In the genomic region with DNA sequence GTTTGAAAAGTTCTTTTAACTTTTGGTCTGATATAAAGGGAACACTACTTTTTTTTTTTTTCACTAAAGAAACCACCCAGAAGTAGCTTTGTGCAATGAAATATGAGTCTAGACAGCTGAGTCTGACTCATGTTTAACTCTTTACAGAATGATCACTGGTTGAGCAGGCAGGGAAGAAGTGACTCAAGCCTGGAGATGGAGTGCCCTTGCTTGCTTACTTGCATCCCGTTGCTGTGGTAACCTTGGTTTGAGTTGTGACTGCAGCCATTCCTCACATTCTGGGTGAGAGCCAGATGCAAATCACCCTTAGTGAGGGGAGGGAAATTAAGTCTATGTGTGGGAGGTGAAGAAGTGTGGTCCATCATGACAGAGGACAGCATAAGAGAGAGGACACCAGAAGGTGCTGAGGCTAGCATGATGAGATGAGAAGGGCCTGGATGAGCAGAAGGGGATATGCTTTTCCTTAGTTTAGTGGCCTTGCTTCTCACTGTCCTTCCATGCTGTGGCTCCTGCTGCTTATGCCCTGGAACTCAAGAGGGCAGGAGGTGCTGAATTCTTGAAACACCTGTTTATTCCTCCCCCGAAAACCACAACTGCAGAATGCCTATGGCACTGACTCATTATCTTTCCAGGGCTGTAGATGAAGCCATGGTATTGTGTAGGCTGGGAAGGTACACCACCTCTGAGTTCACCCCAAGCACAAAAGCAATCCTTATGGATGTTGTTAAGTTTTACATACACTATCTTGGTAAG, we compare ENCODE assay signal across 10 mouse cellular contexts.
DNase-seq lines count a peak whose midpoint lies in the region; ATAC-seq and TF ChIP-seq lines count a peak whose summit lies in the region.
"Had no signal": no experiment of that assay in that cellular context is flagged by ENCODE, and none has a peak within 500 bp of the region (broad histone marks: within the 10 kb centered on the region; RNA-seq: fewer than 3 reads in every experiment).

No protein-coding gene starts in this region.

- no peak overlapping the region for H3K4me2 ChIP-seq in forebrain, embryonic 15.5 days (replicated peaks)
- H3K4me2 ChIP-seq: stomach, embryonic 15.5 days had no signal

- no peaks in the 10 kb centered on the region for H3K36me3 ChIP-seq in forebrain, embryonic 15.5 days
- H3K36me3 ChIP-seq: hindbrain, embryonic 10.5 days; stomach, embryonic 15.5 days had no signal

- TF ChIP-seq CTCF in layer of hippocampus, adult 2 months (conservative IDR thresholded peaks at IDR 0.05): no peak

- 91% methylated on average over 2 of the region's 2 CpGs for WGBS in forebrain, embryonic 15.5 days

- H3K4me3 ChIP-seq in forebrain, embryonic 15.5 days: no peak overlapping the region
- no peak overlapping the region for H3K4me3 ChIP-seq in layer of hippocampus, adult 2 months
- H3K4me3 ChIP-seq: hindbrain, embryonic 10.5 days; stomach, embryonic 15.5 days had no signal

- H3K4me1 ChIP-seq in forebrain, embryonic 15.5 days: peaks cover 7% of the 10 kb centered on the region; the same call in 1 of the 2 replicates
- H3K4me1 ChIP-seq: stomach, embryonic 15.5 days had no signal

- H3K27me3 ChIP-seq in forebrain, embryonic 15.5 days: no peaks in the 10 kb centered on the region
- H3K27me3 ChIP-seq: stomach, embryonic 15.5 days had no signal

- ATAC-seq in inflammation-experienced regulatory T-cells, adult 6 months: peak; percentile 41
- no peak for ATAC-seq in forebrain, embryonic 15.5 days (replicated peaks)

- H3K9me3 ChIP-seq in forebrain, embryonic 15.5 days: no peaks in the 10 kb centered on the region
- H3K9me3 ChIP-seq: hindbrain, embryonic 10.5 days; stomach, embryonic 15.5 days had no signal

- H3K27ac ChIP-seq in forebrain, embryonic 15.5 days (replicated peaks): no peak overlapping the region
- no peak overlapping the region for H3K27ac ChIP-seq in layer of hippocampus, adult 2 months
- H3K27ac ChIP-seq: hindbrain, embryonic 10.5 days; stomach, embryonic 15.5 days had no signal

- no peak overlapping the region for H3K9ac ChIP-seq in forebrain, embryonic 15.5 days (replicated peaks)
- H3K9ac ChIP-seq: stomach, embryonic 15.5 days had no signal

- peak; percentile 93 for DNase-seq in heart, adult 11 months
- DNase-seq in heart, adult 9 months (ENCODE audit: low spot score in 2 of 2): no peak
- peak; percentile 7 for DNase-seq in urinary bladder, postnatal 14 days (ENCODE audit: low spot score)
- DNase-seq in urinary bladder, postnatal 36 days (ENCODE audit: low spot score in 2 of 2): no peak
- DNase-seq in right cerebral cortex, postnatal 25 days: no peak
- DNase-seq in layer of hippocampus, adult 2 months (ENCODE audit: low spot score in 2 of 2): no peak

Comparison
In these comparisons a context has a peak if more than half of its experiments do, and no peak if none do; other contexts are left out.
1. DNase-seq: peak in heart, adult 11 months (single experiment) and urinary bladder, postnatal 14 days (single experiment); none in heart, adult 9 months (0 of 2), urinary bladder, postnatal 36 days (0 of 2), right cerebral cortex, postnatal 25 days (single experiment) and layer of hippocampus, adult 2 months (0 of 2).